ENCODE assay signal across 19 mouse cellular contexts in the genomic region with DNA sequence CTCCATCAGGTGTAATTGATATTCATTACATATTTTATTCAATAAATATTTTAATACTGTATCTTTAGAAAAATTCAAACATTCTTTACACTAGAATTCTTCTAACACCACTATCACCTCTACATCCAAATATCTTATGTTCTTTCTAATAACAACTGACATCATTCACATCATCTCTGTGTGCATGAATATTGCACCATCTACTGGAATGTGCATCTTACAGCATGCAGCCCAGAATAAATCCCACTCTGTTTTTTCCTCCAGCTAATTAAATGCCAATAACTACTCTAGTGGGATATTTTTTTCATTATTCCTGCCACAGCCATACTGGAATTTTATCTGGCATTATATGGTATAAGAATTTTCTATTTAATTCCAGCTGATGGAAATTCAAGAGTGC.
A peak's percentile ranks its signal among the peaks of the same experiment; 100 is the strongest.
DNase-seq lines count a peak whose midpoint lies in the region; ATAC-seq and TF ChIP-seq lines count a peak whose summit lies in the region.
"Had no signal": no experiment of that assay in that cellular context is flagged by ENCODE, and none has a peak within 500 bp of the region (broad histone marks: within the 10 kb centered on the region; RNA-seq: fewer than 3 reads in every experiment).

No protein-coding gene starts in this region.

- H3K27me3 ChIP-seq in hindbrain, embryonic 14.5 days (ENCODE audit: control insufficient read depth, insufficient read depth, low read length) = no peaks in the 10 kb centered on the region
- H3K27me3 ChIP-seq in hindbrain, embryonic 12.5 days = no peaks in the 10 kb centered on the region
- no peaks in the 10 kb centered on the region for H3K27me3 ChIP-seq in lung, embryonic 14.5 days (ENCODE audit: insufficient read depth, low read length)
- H3K27me3 ChIP-seq in E14TG2a.4 (ENCODE audit: insufficient read depth, low read length) = no peaks in the 10 kb centered on the region
- H3K27me3 ChIP-seq: embryonic facial prominence, embryonic 12.5 days; liver, embryonic 12.5 days had no signal

- no peak overlapping the region for H3K4me3 ChIP-seq in hindbrain, embryonic 14.5 days (replicated peaks; ENCODE audit: low read length)
- no peak overlapping the region for H3K4me3 ChIP-seq in hindbrain, embryonic 12.5 days
- H3K4me3 ChIP-seq in lung, embryonic 14.5 days (ENCODE audit: low read depth, low read length) = no peak overlapping the region
- no peak overlapping the region for H3K4me3 ChIP-seq in E14TG2a.4 (replicated peaks; ENCODE audit: low read length)
- H3K4me3 ChIP-seq: embryonic facial prominence, embryonic 12.5 days; gastrocnemius, adult 2 months; liver, embryonic 12.5 days; myocyte had no signal

- H3K9me3 ChIP-seq in hindbrain, embryonic 14.5 days (ENCODE audit: control insufficient read depth, low read length) = no peaks in the 10 kb centered on the region
- peaks cover 5% of the 10 kb centered on the region; the same call in 1 of the 2 replicates for H3K9me3 ChIP-seq in hindbrain, embryonic 12.5 days (replicated peaks)
- H3K9me3 ChIP-seq in lung, embryonic 14.5 days (ENCODE audit: low read depth, low read length) = no peaks in the 10 kb centered on the region
- no peaks in the 10 kb centered on the region for H3K9me3 ChIP-seq in E14TG2a.4 (ENCODE audit: low read length)
- H3K9me3 ChIP-seq: embryonic facial prominence, embryonic 12.5 days; liver, embryonic 12.5 days had no signal

- no peaks in the 10 kb centered on the region for H3K36me3 ChIP-seq in hindbrain, embryonic 14.5 days (replicated peaks; ENCODE audit: control insufficient read depth, insufficient read depth)
- H3K36me3 ChIP-seq in hindbrain, embryonic 12.5 days = no peaks in the 10 kb centered on the region
- H3K36me3 ChIP-seq in lung, embryonic 14.5 days (ENCODE audit: insufficient read depth) = no peaks in the 10 kb centered on the region
- H3K36me3 ChIP-seq in E14TG2a.4 (ENCODE audit: insufficient read depth, low read length) = no peaks in the 10 kb centered on the region
- H3K36me3 ChIP-seq: embryonic facial prominence, embryonic 12.5 days; liver, embryonic 12.5 days had no signal

- H3K9ac ChIP-seq in hindbrain, embryonic 14.5 days = no peak overlapping the region
- no peak overlapping the region for H3K9ac ChIP-seq in hindbrain, embryonic 12.5 days
- no peak overlapping the region for H3K9ac ChIP-seq in lung, embryonic 14.5 days
- H3K9ac ChIP-seq: embryonic facial prominence, embryonic 12.5 days; liver, embryonic 12.5 days had no signal

- H3K4me2 ChIP-seq in hindbrain, embryonic 14.5 days (replicated peaks) = no peak overlapping the region
- H3K4me2 ChIP-seq in hindbrain, embryonic 12.5 days (replicated peaks) = no peak overlapping the region
- no peak overlapping the region for H3K4me2 ChIP-seq in lung, embryonic 14.5 days
- H3K4me2 ChIP-seq: embryonic facial prominence, embryonic 12.5 days; liver, embryonic 12.5 days had no signal

- no peak overlapping the region for H3K27ac ChIP-seq in hindbrain, embryonic 14.5 days
- H3K27ac ChIP-seq in hindbrain, embryonic 12.5 days = no peak overlapping the region
- no peak overlapping the region for H3K27ac ChIP-seq in lung, embryonic 14.5 days (ENCODE audit: low read depth)
- H3K27ac ChIP-seq: embryonic facial prominence, embryonic 12.5 days; gastrocnemius, adult 2 months; liver, embryonic 12.5 days had no signal

- no peak for ATAC-seq in hindbrain, embryonic 14.5 days (ENCODE audit: low FRiP score)
- no peak for ATAC-seq in hindbrain, embryonic 12.5 days (ENCODE audit: low FRiP score)
- ATAC-seq in lung, embryonic 14.5 days (ENCODE audit: insufficient read depth) = no peak
- ATAC-seq: liver, embryonic 12.5 days had no signal

- TF ChIP-seq CTCF in lung, embryonic 14.5 days (IDR thresholded peaks at IDR 0.05; ENCODE audit: low read depth) = peak; percentile 43
- TF ChIP-seq CTCF in E14TG2a.4 (conservative IDR thresholded peaks at IDR 0.05; ENCODE audit: low read length) = 0 out of 2 replicates have a peak, but pooled peaks have one; percentile 21

- peak; percentile 30 for DNase-seq in hindbrain, embryonic 14.5 days (ENCODE audit: low spot score)
- DNase-seq in lung, embryonic 14.5 days = peak; percentile 35
- DNase-seq in lung, postnatal 4 days = no peak
- peak; percentile 1 for DNase-seq in retina, embryonic 14.5 days (ENCODE audit: low spot score)
- DNase-seq in spleen, adult 18-20 months = no peak
- DNase-seq: adrenal gland, postnatal 36 days; cerebellum, postnatal 25 days; gastrocnemius, adult 2 months; heart, adult 18-20 months; heart, postnatal 14 days; layer of hippocampus, adult 9-11 months; lung, postnatal 14 days; right cerebral cortex, adult 18-20 months; thymus, postnatal 25 days had no signal

- no peaks in the 10 kb centered on the region for H3K4me1 ChIP-seq in hindbrain, embryonic 14.5 days (replicated peaks; ENCODE audit: control insufficient read depth, insufficient read depth, low read length)
- no peaks in the 10 kb centered on the region for H3K4me1 ChIP-seq in hindbrain, embryonic 12.5 days
- no peaks in the 10 kb centered on the region for H3K4me1 ChIP-seq in lung, embryonic 14.5 days (ENCODE audit: insufficient read depth)
- H3K4me1 ChIP-seq in E14TG2a.4 (replicated peaks; ENCODE audit: low read depth, low read length) = no peaks in the 10 kb centered on the region
- H3K4me1 ChIP-seq: embryonic facial prominence, embryonic 12.5 days; liver, embryonic 12.5 days had no signal

Comparison
In these comparisons a context has a peak if more than half of its experiments do, and no peak if none do; other contexts are left out.
1. DNase-seq: peak in hindbrain, embryonic 14.5 days (single experiment), lung, embryonic 14.5 days (single experiment) and retina, embryonic 14.5 days (single experiment); none in lung, postnatal 4 days (0 of 2) and spleen, adult 18-20 months (0 of 2).